Mouse (Mus musculus): ENCODE measurements at regions not wholly inside any gene's neighbourhood (a gene's known extent, or its start where the extent isn't known, plus 50 kb on each side); places are given as distances from the start of the nearest gene placed in this dataset.

DNA sequence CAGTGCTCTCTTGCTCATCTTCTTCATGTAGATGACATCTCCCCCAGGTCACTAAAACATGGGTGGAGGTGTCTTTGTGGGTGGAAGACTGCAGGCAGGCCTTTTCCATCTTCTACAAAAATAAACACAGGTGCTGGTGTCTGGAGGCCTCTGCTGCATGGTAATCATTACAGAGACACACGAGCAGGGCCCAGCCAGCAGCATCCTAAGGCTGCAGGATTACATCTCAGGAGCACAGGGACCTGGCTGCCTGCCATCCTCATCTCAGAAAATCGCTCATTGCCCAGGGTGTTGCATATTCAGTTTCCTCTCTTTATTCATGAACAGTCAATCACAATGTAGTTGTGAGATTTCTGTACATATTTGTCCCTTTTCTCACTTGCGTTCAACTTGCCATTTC is 56.5 kb upstream of the Cobl start:
- no peaks in the 10 kb centered on the region for H3K27me3 ChIP-seq (ENCODE audit: control insufficient read depth, insufficient read depth, insufficient read length)
- TF ChIP-seq CTCF (IDR thresholded peaks at IDR 0.05; ENCODE audit: control insufficient read depth, insufficient read depth, insufficient read length) (no peak), MYOG (IDR thresholded peaks at IDR 0.05; ENCODE audit: control insufficient read depth, extremely low read depth, insufficient read length) (no peak), FOSL1 (IDR thresholded peaks at IDR 0.05; ENCODE audit: insufficient read depth, low read length, poor library complexity, severe bottlenecking) (no peak), USF1 (IDR thresholded peaks at IDR 0.05; ENCODE audit: low read depth) (no peak), MAX (IDR thresholded peaks at IDR 0.05) (no peak), MYOD1 (IDR thresholded peaks at IDR 0.05; ENCODE audit: control insufficient read depth, insufficient read length, low read depth) (no peak), CEBPB (IDR thresholded peaks at IDR 0.05; ENCODE audit: low read depth) (no peak)

DNA sequence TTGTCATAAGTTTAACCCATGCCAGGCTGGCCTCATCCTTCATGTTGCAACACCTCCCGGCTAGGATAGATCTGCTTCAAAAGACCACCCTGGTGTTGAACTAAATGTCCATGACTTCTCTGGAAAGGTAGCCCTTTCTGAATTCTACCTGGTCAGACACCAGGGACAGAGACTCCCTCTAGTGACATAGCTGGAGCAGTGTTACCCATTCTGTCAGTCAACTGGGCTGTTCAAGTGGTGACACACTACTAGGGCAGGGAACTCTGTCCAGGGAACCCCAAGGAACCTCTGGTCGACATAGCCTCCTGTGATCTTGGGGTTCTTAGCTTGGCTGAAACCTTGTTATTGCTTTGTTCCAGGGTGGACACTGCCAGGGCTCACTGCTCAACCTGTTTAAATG is 51.6 kb upstream of the Cobl start:
- Histone ChIP-seq H3K4me3 (ENCODE audit: insufficient read depth, poor library complexity, severe bottlenecking) (no peak overlapping the region), H3K79me2 (ENCODE audit: control insufficient read depth, insufficient read depth) (no peaks in the 10 kb centered on the region), H3K36me3 (ENCODE audit: control insufficient read depth, insufficient read depth) (no peaks in the 10 kb centered on the region), H3K27me3 (ENCODE audit: control insufficient read depth, insufficient read depth, insufficient read length) (no peaks in the 10 kb centered on the region), H3K79me3 (ENCODE audit: low read depth) (no peaks in the 10 kb centered on the region), H3ac (ENCODE audit: control insufficient read depth, insufficient read length, low read depth) (no peak overlapping the region)
- no peak for TF ChIP-seq MAX (IDR thresholded peaks at IDR 0.05)
- no peak for TF ChIP-seq CEBPB (IDR thresholded peaks at IDR 0.05; ENCODE audit: low read depth)
- no peak for TF ChIP-seq CTCF (IDR thresholded peaks at IDR 0.05; ENCODE audit: control insufficient read depth, insufficient read depth, insufficient read length)
- TF ChIP-seq MYOG (IDR thresholded peaks at IDR 0.05; ENCODE audit: control insufficient read depth, extremely low read depth, insufficient read length) = no peak

More for the DNA sequence above, 56.5 kb upstream of the Cobl start:
- H3ac ChIP-seq (ENCODE audit: control insufficient read depth, insufficient read length, low read depth) = no peak overlapping the region
- H3K4me3 ChIP-seq (ENCODE audit: insufficient read depth, poor library complexity, severe bottlenecking) = no peak overlapping the region
- H3K36me3 ChIP-seq (ENCODE audit: control insufficient read depth, insufficient read depth) = no peaks in the 10 kb centered on the region
- H3K79me2 ChIP-seq (ENCODE audit: control insufficient read depth, insufficient read depth) = no peaks in the 10 kb centered on the region
- no peaks in the 10 kb centered on the region for H3K79me3 ChIP-seq (ENCODE audit: low read depth)

Data from C2C12 (cell line).